Mouse (Mus musculus): ENCODE data around the gene Foxd4.

The Foxd4 gene

GRCm38 (mm10) chr19:24873873-24874272 lies 27.1 kb downstream of the Foxd4 start:
- DNase-seq = no peak

GRCm38 (mm10) chr19:24871037-24871635 lies 29.9 kb downstream of the Foxd4 start:
- peak; percentile 79 for DNase-seq

- DNase-seq = no peak
Measured at GRCm38 (mm10) chr19:24865436-24865835, 35.6 kb downstream of the Foxd4 start.

- DNase-seq = no peak
Measured at GRCm38 (mm10) chr19:24861612-24862451, 39.2 kb downstream of the Foxd4 start, which contains the start of gene Pgm5. Pgm5 (minus strand) TSS chr19:24861855.

GRCm38 (mm10) chr19:24861276-24861611 lies 39.8 kb downstream of the Foxd4 start:
- DNase-seq = no peak

- DNase-seq = peak; percentile 68
Measured at GRCm38 (mm10) chr19:24851456-24852315, 49.3 kb downstream of the Foxd4 start.
